Mouse (Mus musculus): ENCODE measurements around the gene Myf5. TPM values are rescaled to one million over a fixed set of nuclear protein-coding genes. Genes with fewer than 3 reads are reported as not detected.
A peak's percentile ranks its signal among the peaks of the same experiment; 100 is the strongest.

Gene Myf5
- total RNA-seq, 2 experiments from 2014 or later: not detected

- intact Hi-C loops (cut with DNase I): no loop called here
- no peak for DNase-seq (ENCODE audit: extremely low spot score in 1 of 2, low spot score in 2 of 2)
Observed at GRCm38 (mm10) chr10:107449496-107450330, 36.2 kb downstream of the Myf5 start.

GRCm38 (mm10) chr10:107442781-107443180 lies 43.2 kb downstream of the Myf5 start:
- DNase-seq (ENCODE audit: extremely low spot score in 1 of 2, low spot score in 2 of 2): peak in 1 of 2 experiments; percentile 16
- intact Hi-C loops (cut with DNase I): loop anchor here (5.0 kb wide), 2 partner anchors 260 to 480 kb away; no protein-coding TSS in a partner anchor

GRCm38 (mm10) chr10:107436967-107437366 lies 49.0 kb downstream of the Myf5 start:
- DNase-seq (ENCODE audit: extremely low spot score in 1 of 2, low spot score in 2 of 2): no peak
- intact Hi-C loops (cut with DNase I): no loop called here

Small RNA genes lying within 50 kb of the gene (microRNA-seq; reads per million reads assigned to microRNA genes)
- gene Gm44403: not detected

Other genes with a start within 250 kb of the Myf5 start
- 10 to 100 TPM; 41.2 to 43.4 TPM for gene Lin7a, start 214.4 kb downstream of the Myf5 start, total RNA-seq (2021)
- not detected for gene Myf6, start 8.6 kb upstream of the Myf5 start, total RNA-seq (2021)
- under 1 TPM; 0.06 to 0.12 TPM for gene Ptprq, start 233.9 kb upstream of the Myf5 start, total RNA-seq (2021)

Measured in left cerebral cortex, postnatal 10 days (tissue).